Mouse (Mus musculus) embryonic fibroblast, embryonic 13.5 days (primary cell): ENCODE data around the gene Pum1.

Experiments used
- CTCF ChIP-seq: IDR thresholded peaks from 2 replicates; pipeline ENCODE4 v1.5.1; 2011; ENCODE audit warnings: mild to moderate bottlenecking, control low read depth, low read length, moderate library complexity, borderline replicate concordance; ENCODE audit not compliant: insufficient read depth
- POLR2A ChIP-seq: IDR thresholded peaks from 2 replicates; pipeline ENCODE4 v1.6.1; 2011; ENCODE audit warnings: low read depth, mild to moderate bottlenecking, control low read depth, low read length, moderate library complexity

DNA sequence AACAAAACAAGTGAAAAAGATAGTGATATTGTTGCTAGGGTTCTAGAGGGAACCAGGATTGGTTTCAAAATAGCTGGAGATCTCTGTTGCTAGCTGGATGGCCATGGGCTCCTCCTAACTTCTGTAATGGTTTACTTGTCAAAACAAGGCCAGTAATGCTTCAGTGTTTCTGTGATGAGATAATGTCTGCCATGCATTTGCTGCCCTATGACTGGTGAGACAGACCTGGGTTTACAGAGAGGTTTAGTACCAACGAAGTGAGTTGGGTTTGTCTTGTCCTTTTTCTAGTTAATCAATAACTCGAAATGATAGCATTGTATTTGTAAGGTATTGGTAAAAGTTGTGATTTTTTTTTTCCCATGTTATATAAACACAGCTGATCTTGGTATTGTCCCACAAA lies 4.6 kb downstream of the Pum1 start:
- no peak for TF ChIP-seq CTCF
- no peak for TF ChIP-seq POLR2A
